Mouse (Mus musculus) cerebellum, adult 11-12 months (tissue): Measurements from ENCODE around the gene Olfr1152.

Experiments
- DNase-seq: peaks from one replicate; pipeline ENCODE4 v3.0.0; 2022

The Olfr1152 gene

DNA sequence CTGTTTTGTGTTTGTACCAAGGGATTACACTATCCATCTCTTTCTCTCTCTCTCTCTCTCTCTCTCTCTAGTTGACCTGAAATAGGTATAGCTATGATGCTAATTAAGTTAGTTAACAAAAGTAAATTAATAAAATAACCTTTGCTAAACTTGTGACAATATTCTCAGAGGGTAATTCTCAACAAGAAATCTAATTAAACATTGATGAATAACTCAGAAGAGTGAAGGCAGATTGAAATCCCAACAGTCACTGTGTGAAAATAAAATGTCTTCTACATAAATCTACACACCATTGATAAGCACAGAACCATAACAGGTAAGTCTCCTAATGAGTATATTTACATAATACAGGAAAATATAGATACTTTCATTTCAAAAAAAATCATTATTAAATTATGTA is at the start of gene Olfr1152:
Olfr1152 (plus strand) TSS at position 301 of the 400 bp plus-strand sequence.
- DNase-seq: no peak

DNA sequence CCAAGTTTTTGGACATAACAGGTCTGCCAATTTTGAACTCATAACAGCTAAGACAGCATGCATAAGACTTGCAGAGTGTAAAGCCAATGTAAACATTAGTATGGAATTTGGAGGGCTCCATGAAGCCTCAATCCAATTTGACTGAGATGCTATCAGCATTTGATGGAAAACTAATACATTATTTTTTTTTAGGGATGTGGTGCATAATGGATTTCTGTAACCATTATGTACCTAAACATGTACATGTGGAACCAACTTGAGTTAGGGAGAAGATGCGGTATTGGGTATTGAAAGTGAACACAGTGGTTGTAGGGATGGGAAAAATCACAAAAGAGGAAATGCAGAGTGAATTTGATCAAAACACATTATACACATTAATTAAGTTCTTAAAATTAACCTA is 36.1 kb upstream of the Olfr1152 start, which contains the start of gene Olfr1148:
Olfr1148 (plus strand) TSS at position 301 of the 400 bp plus-strand sequence.
- DNase-seq: no peak

DNA sequence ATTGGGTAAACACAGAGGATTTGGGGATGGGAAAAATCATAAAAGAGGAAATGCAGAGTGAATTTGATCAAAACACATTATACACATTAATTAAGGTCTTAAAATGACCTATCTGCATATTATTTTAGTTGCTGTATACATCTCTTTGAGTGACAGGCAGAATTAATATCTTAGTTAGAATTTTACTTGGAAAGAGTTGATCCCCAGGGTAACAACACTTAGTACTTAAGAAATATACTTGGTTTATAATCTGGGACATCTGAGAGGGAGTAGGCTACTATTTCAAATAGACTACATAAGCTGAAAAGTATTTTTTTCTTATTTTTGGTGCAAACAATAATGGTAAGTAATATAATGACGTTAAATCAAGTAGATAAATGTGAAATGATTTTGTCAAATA is 22.6 kb upstream of the Olfr1152 start, which contains the start of gene Olfr1150-ps1:
Olfr1150-ps1 (plus strand) TSS at position 301 of the 400 bp plus-strand sequence.
- DNase-seq: no peak

DNA sequence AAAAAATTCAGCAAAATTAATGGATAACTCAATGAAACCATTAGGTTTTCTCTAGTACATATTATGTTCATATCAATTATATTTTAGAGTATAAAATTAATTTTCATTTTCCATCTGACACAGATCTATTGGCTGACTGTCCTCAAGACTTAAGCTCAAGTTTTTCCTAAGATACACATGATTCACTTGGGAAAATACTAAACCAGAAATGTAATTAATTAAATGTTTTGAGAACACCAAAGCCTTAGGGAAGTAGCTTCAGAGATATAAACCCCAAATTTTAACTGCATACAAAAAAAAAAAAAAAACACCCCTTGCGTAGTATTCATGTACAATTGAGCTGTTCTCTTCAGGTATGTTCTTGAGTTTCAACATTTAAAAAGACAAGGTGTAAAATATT is 10.7 kb upstream of the Olfr1152 start, which contains the start of gene Olfr1151:
Olfr1151 (plus strand) TSS at position 301 of the 400 bp plus-strand sequence.
- no peak for DNase-seq

DNA sequence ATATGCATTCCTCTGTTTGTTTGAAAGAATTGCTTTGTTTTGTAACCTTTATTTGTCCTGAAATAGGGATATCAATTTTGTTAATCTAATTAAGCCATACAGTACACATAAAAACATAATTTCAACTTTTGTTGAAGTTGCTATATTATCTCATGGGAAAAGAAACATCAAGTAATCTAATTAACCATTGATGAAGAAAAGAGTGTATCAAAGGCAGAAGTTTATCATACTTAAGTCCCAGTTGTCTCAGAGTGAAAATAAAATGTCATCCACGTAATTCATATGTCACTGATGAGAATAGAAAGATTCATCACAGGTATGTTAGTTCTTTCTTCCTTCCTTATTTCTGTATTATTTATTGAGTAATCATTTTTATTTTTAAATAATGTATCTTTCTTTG is 28.4 kb downstream of the Olfr1152 start, which contains the start of gene Olfr1153:
Olfr1153 (plus strand) TSS at position 301 of the 400 bp plus-strand sequence.
- DNase-seq: no peak

DNA sequence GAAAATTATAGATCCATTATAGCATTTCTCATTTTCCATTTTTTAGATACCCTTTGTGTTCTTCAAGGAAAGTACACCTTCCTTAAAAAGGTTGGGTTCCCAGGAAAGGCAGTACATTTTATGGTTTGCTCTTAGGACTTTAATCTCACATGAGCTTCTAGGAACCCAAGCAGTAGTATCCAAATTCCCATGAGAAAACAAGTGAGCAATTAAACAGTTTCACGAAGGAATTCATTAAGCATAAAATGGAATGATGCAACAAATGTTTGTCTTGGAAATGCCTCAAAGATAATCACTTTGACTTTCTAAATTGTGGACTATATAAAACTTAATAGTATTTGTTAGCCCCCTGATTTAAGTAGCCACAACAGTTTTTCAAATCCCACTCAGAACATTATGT is 38.8 kb downstream of the Olfr1152 start, which contains the start of gene Olfr1154:
Olfr1154 (minus strand) TSS at position 101 of the 400 bp plus-strand sequence.
- no peak for DNase-seq
